Mouse (Mus musculus): ENCODE measurements around the gene Ercc8. TPM values are rescaled to one million over a fixed set of nuclear protein-coding genes. Genes with fewer than 3 reads are reported as not detected.

The Ercc8 gene
- total and polyA plus RNA-seq, 3 experiments, result 4.7 to 5.9 (median 4.8) TPM

- Histone ChIP-seq H3K4me3 (no peak overlapping the region), H3K27me3 (ENCODE audit: control insufficient read depth, insufficient read depth, low read length) (no peaks in the 10 kb centered on the region), H3K27ac (no peak overlapping the region), H3K36me3 (ENCODE audit: control insufficient read depth, insufficient read depth, low read length) (no peaks in the 10 kb centered on the region), H3K4me1 (ENCODE audit: control insufficient read depth, insufficient read depth, low read length) (no peaks in the 10 kb centered on the region; the same call in 1 of the 2 replicates), H3K79me2 (replicated peaks; ENCODE audit: control insufficient read depth, insufficient read depth, low read length) (no peaks in the 10 kb centered on the region), H3K9ac (ENCODE audit: low read depth, low read length) (no peak overlapping the region)
- no peak for DNase-seq
- TF ChIP-seq CTCF (IDR thresholded peaks at IDR 0.05), result no peak
- TF ChIP-seq EP300 (IDR thresholded peaks at IDR 0.05; ENCODE audit: insufficient read depth, low read depth, low read length), result no peak
- WGBS, result 38% methylated on average over 9 of the region's 9 CpGs
- intact Hi-C loops (cut with DNase I), result no loop called here
Measured at GRCm38 (mm10) chr13:108119411-108120310, 38.9 kb upstream of the Ercc8 start.

- intact Hi-C loops (cut with DNase I), result no loop called here
- WGBS, result 85% methylated on average over 15 of the region's 15 CpGs
Measured at GRCm38 (mm10) chr13:108123109-108123723, 35.3 kb upstream of the Ercc8 start.

DNA sequence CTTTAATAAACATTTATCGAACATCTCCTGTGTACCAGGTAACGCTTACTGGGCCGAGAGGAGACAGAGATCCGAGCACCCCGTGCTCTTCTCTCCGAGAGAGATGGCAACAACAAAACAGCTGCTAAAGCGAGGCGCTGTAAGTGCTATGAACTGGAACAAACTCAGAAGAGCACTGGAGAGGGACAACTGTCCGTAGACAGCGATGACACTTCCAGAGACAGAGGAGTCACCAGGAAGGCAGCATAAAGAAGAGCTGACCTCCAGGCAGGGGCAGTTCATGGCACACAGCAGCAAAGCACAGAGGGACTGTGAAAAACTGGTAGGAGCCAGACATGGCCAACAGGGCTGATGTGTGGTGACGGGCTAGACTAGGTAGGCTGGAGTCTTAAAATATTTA lies 34.4 kb upstream of the Ercc8 start:
- Histone ChIP-seq H3K27ac (no peak overlapping the region), H3K27me3 (ENCODE audit: control insufficient read depth, insufficient read depth, low read length) (no peaks in the 10 kb centered on the region), H3K4me3 (no peak overlapping the region), H3K9ac (ENCODE audit: low read depth, low read length) (no peak overlapping the region), H3K36me3 (ENCODE audit: control insufficient read depth, insufficient read depth, low read length) (no peaks in the 10 kb centered on the region; the same call in 1 of the 2 replicates), H3K4me1 (ENCODE audit: control insufficient read depth, insufficient read depth, low read length) (peaks cover 3% of the 10 kb centered on the region; the same call in 1 of the 2 replicates), H3K79me2 (replicated peaks; ENCODE audit: control insufficient read depth, insufficient read depth, low read length) (no peaks in the 10 kb centered on the region; the same call in 1 of the 2 replicates)
- no peak for DNase-seq
- TF ChIP-seq POLR2A (IDR thresholded peaks at IDR 0.05; ENCODE audit: insufficient read depth, low read depth, low read length), result no peak
- TF ChIP-seq EP300 (IDR thresholded peaks at IDR 0.05; ENCODE audit: insufficient read depth, low read depth, low read length), result no peak
- TF ChIP-seq CTCF (IDR thresholded peaks at IDR 0.05), result no peak
- intact Hi-C loops (cut with DNase I), result no loop called here
- 87% methylated on average over 11 of the region's 11 CpGs for WGBS

More at GRCm38 (mm10) chr13:108123109-108123723, 35.3 kb upstream of the Ercc8 start:
- no peaks in the 10 kb centered on the region; the same call in 1 of the 2 replicates for H3K79me2 ChIP-seq (replicated peaks; ENCODE audit: control insufficient read depth, insufficient read depth, low read length)
- H3K27me3 ChIP-seq (ENCODE audit: control insufficient read depth, insufficient read depth, low read length), result no peaks in the 10 kb centered on the region
- TF ChIP-seq POLR2A (IDR thresholded peaks at IDR 0.05; ENCODE audit: insufficient read depth, low read depth, low read length), result no peak
- TF ChIP-seq EP300 (IDR thresholded peaks at IDR 0.05; ENCODE audit: insufficient read depth, low read depth, low read length), result no peak
- no peak for TF ChIP-seq CTCF (IDR thresholded peaks at IDR 0.05)
- no peak for DNase-seq
- no peak overlapping the region for H3K27ac ChIP-seq
- H3K9ac ChIP-seq (ENCODE audit: low read depth, low read length), result no peak overlapping the region
- H3K4me1 ChIP-seq (ENCODE audit: control insufficient read depth, insufficient read depth, low read length), result peaks cover 2% of the 10 kb centered on the region; the same call in 1 of the 2 replicates
- no peaks in the 10 kb centered on the region; the same call in 1 of the 2 replicates for H3K36me3 ChIP-seq (ENCODE audit: control insufficient read depth, insufficient read depth, low read length)
- no peak overlapping the region for H3K4me3 ChIP-seq

DNA sequence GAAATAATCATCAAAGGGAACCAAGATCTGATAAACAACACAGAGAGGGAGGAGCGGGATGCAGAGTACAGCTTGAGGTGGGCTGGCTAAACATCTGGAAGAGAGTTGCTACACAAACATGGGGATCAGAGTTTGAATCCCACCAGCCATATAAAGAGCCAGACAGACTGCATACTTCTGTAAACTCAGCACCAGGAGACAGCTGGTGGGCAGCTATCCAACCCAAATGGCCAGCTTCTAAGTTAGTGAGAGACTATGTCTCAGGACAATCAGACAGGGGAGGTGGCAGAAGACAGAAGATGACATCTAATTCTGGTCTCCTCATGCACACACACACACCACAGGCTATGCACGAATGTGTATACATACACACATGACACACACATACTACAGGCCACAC lies 32.3 kb upstream of the Ercc8 start:
- Histone ChIP-seq H3K36me3 (ENCODE audit: control insufficient read depth, insufficient read depth, low read length) (no peaks in the 10 kb centered on the region; the same call in 1 of the 2 replicates), H3K9ac (ENCODE audit: low read depth, low read length) (no peak overlapping the region), H3K27ac (no peak overlapping the region), H3K79me2 (replicated peaks; ENCODE audit: control insufficient read depth, insufficient read depth, low read length) (no peaks in the 10 kb centered on the region; the same call in 1 of the 2 replicates), H3K27me3 (ENCODE audit: control insufficient read depth, insufficient read depth, low read length) (no peaks in the 10 kb centered on the region), H3K4me1 (ENCODE audit: control insufficient read depth, insufficient read depth, low read length) (peaks cover 3% of the 10 kb centered on the region; the same call in 1 of the 2 replicates), H3K4me3 (no peak overlapping the region)
- WGBS, result 81% methylated on average over 2 of the region's 2 CpGs
- intact Hi-C loops (cut with DNase I), result loop anchor here (5.0 kb wide), 2 partner anchors 84 to 234 kb away; partner anchors contain the start of gene Smim15
- DNase-seq, result no peak
- no peak for TF ChIP-seq POLR2A (IDR thresholded peaks at IDR 0.05; ENCODE audit: insufficient read depth, low read depth, low read length)
- no peak for TF ChIP-seq EP300 (IDR thresholded peaks at IDR 0.05; ENCODE audit: insufficient read depth, low read depth, low read length)
- TF ChIP-seq CTCF (IDR thresholded peaks at IDR 0.05), result no peak

GRCm38 (mm10) chr13:108127130-108127529 lies 31.4 kb upstream of the Ercc8 start:
- no peak overlapping the region for H3K9ac ChIP-seq (ENCODE audit: low read depth, low read length)
- peaks cover 3% of the 10 kb centered on the region; the same call in 1 of the 2 replicates for H3K4me1 ChIP-seq (ENCODE audit: control insufficient read depth, insufficient read depth, low read length)
- DNase-seq, result peak in 1 of 2 experiments; percentile 51
- H3K79me2 ChIP-seq (replicated peaks; ENCODE audit: control insufficient read depth, insufficient read depth, low read length), result no peaks in the 10 kb centered on the region; the same call in 1 of the 2 replicates
- intact Hi-C loops (cut with DNase I), result loop anchor here (1.0 to 5.0 kb wide), 3 partner anchors 25 to 235 kb away; partner anchors contain the start of gene Smim15
- H3K36me3 ChIP-seq (ENCODE audit: control insufficient read depth, insufficient read depth, low read length), result no peaks in the 10 kb centered on the region; the same call in 1 of the 2 replicates
- TF ChIP-seq CTCF (IDR thresholded peaks at IDR 0.05) (peak; percentile 71), EP300 (IDR thresholded peaks at IDR 0.05; ENCODE audit: insufficient read depth, low read depth, low read length) (no peak), POLR2A (IDR thresholded peaks at IDR 0.05; ENCODE audit: insufficient read depth, low read depth, low read length) (no peak)
- no peak overlapping the region for H3K27ac ChIP-seq
- no peak overlapping the region for H3K4me3 ChIP-seq
- 10% methylated on average over 1 of the region's 1 CpGs for WGBS
- no peaks in the 10 kb centered on the region for H3K27me3 ChIP-seq (ENCODE audit: control insufficient read depth, insufficient read depth, low read length)

Data from heart, adult 2 months (tissue).